Mouse (Mus musculus): ENCODE data around the gene Susd2.
A peak's percentile ranks its signal among the peaks of the same experiment; 100 is the strongest.

Susd2 gene

GRCm38 (mm10) chr10:75626991-75627390 lies 16.8 kb downstream of the Susd2 start:
- DNase-seq (ENCODE audit: low read depth, low spot score): no peak

- DNase-seq (ENCODE audit: low read depth, low spot score): no peak
Observed at GRCm38 (mm10) chr10:75625920-75626319, 17.9 kb downstream of the Susd2 start.

- DNase-seq (ENCODE audit: low read depth, low spot score): no peak
Observed at GRCm38 (mm10) chr10:75620818-75621217, 23.0 kb downstream of the Susd2 start.

DNA sequence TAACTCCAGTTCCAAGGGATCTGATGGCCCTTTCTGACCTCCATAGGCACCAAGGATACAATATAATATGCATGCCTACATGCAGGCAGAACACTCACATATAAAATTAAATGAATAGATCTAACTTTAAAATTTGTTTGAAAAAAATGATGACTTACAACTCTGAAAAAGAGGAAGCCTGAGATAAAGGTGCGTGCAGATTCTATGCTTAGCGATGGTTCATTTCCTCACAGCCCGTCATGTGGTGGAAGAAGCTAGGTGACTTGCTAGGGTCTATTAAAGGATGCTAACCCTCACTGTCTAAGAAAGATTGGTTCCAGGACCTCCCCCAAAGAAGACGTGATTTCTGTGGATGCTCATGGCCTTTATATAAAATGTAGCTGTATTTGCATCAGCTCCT lies 27.8 kb downstream of the Susd2 start:
- DNase-seq (ENCODE audit: low read depth, low spot score): no peak

GRCm38 (mm10) chr10:75610486-75610885 lies 33.3 kb downstream of the Susd2 start:
- no peak for DNase-seq (ENCODE audit: low read depth, low spot score)

GRCm38 (mm10) chr10:75608975-75609374 lies 34.8 kb downstream of the Susd2 start:
- no peak for DNase-seq (ENCODE audit: low read depth, low spot score)

DNA sequence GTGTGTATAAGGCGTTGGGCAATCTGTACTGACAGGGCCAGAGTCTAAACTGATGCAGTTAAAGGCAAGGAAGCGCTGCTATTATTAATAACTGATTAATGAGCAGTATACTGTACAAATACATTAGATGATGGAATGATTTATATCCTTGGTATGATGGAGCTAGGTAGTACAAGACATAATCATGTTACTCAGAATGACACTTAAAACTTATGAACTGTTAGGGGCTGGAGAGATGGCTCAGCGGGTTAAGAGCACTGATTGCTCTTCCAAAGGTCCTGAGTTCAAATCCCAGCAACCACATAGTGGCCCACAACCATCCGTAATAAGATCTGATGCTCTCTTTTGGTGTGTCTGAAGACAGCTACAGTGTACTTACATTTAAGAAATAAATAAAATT lies 36.6 kb downstream of the Susd2 start:
- no peak for DNase-seq (ENCODE audit: low read depth, low spot score)

GRCm38 (mm10) chr10:75605162-75605846 lies 38.5 kb downstream of the Susd2 start:
- no peak for DNase-seq (ENCODE audit: low read depth, low spot score)

GRCm38 (mm10) chr10:75600189-75600730 lies 43.5 kb downstream of the Susd2 start:
- DNase-seq (ENCODE audit: low read depth, low spot score): no peak

DNA sequence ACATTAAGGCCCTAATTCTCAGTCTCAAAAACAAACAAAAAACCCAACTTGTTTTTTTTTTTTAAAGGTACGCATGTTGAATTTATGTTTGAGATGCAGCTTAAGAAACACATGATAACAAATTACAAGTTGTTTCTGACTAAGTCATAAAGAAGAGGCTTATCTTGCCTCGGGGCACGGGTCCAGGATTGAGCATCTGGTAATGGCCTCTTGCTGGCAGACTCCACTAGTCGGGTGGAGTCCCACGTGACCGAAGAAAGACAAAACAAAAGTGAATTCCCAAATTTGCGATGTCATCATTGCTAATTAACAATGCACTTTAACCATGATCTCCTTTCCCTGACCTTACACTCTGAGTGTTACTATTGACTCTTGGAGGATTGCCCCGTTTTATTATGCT lies 47.8 kb downstream of the Susd2 start:
- peak; percentile 72 for DNase-seq (ENCODE audit: low read depth, low spot score)

DNA sequence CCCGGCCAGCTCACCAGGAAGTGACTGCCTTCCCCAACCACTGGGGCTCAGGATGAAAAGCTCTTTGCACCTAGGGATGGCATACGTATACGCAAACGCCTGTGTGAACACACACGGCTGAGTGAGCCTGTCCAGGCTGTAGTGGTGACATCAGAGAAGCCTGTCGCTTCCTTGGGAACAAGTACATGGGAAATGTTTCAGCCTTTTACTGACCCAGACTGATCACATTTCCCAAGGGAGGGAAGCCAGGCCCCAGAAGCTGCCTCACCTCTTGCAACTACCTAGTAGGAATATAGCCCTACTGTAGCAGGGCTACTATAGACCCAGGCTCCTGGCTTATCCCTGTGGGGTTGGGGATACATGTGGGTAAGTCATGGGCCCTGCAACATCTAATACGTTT lies 51.2 kb downstream of the Susd2 start:
- peak; percentile 38 for DNase-seq (ENCODE audit: low read depth, low spot score)

DNA sequence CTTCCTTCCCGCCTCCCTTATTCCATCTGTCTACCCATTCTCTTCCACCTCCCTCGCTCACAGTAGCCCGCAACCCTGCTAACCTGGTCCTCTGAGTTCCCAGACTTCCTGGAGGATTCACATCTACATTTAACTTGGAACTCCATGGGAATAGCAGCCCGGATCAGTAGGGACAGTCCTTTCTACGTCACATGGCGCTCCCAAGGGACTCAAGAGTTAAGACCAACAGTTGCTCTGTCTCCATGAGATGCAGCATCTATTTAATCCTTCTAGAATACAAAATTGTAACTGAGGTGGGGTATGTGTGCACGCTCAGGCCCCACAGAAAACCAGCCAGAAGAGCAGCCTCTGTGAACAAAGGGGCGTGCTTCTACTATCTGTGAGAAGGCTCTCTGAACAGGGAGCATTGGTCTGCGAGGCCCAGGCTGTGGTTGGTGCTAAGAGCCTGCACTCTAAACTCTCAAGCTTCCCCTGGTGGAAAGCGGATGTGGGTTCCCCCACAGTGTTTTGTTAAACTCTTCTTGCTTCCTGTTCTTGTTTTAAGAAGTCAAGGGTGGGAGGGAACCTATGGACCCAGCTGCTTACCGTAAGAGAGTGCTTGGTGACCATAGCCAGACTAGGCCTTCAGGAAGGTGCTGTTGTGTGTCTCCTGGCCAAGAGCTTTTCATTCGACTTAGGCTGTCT lies 52.5 kb downstream of the Susd2 start:
- peak; percentile 73 for DNase-seq (ENCODE audit: low read depth, low spot score)

DNA sequence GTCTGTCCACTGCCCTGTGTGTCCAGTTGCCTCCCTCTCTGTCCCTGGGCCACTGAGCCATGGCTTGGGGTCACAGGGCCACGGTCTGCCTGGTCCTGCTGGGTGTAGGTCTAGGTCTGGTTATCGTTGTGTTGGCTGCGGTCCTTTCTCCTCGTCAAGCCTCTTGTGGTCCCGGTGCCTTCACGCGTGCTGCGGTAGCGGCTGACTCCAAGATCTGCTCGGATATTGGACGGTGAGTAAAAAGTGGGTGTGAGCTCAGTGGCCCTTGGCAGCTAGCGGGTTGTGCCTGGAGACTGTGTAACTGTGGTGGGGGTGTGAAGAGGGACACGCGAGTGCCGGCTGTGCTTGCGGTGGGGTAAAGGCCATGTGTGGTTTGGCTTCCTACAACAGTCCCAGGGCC lies 54.2 kb downstream of the Susd2 start:
- DNase-seq (ENCODE audit: low read depth, low spot score): peak; percentile 44

DNA sequence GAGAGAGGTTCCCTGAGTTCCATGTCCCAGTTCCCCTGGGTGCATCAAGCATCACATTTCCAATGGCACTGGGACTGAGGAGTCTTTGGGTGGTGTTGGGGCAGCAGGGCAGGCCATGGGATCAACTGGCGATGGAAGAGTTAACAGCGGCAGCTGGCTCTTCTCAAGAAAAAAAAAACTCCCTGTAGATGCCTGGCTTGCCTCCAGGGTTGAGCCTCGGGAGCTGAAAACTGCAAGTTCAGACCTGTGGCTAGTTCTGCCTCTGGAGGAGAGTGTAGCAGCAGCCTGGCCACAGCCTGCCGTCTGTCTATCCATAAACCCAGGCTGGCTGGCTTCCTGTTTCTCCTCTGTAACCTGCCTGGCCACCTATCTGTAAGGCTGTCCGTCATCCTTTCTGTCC lies 54.7 kb downstream of the Susd2 start, which contains the start of gene Ggt5:
Ggt5 (plus strand) TSS at position 212 of the 400 bp plus-strand sequence.
- DNase-seq (ENCODE audit: low read depth, low spot score): no peak

DNA sequence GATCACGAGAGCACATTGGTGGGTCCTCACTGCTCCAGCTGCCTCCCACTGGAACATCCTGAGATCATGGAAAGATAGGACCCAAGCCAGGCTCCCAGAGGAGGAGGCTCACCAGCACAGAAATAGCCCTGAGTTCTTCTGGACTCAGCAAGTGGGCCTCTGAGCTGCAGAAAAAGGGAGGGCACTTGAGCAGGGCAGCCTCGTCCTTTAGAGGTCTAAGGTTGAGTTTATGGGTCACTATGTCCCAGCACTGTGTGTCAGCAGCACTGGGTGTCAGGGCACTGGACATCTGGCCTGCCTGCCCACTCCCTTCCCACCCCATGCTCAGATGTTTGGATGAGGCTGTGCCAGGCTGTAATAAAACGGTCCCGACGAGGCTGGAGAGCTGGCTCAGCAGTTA lies 55.5 kb downstream of the Susd2 start:
- peak; percentile 74 for DNase-seq (ENCODE audit: low read depth, low spot score)

GRCm38 (mm10) chr10:75587781-75588180 lies 56.0 kb downstream of the Susd2 start:
- DNase-seq (ENCODE audit: low read depth, low spot score): no peak
